Mouse (Mus musculus) hindbrain, embryonic 16.5 days (tissue): ENCODE data around the gene Nrros. TPM values are rescaled to one million over a fixed set of nuclear protein-coding genes. Genes with fewer than 3 reads are reported as not detected.
"Not testable (repeated sequence)": the region's sequence is repeated elsewhere in the genome, so short reads cannot be mapped to it uniquely, and the experiment has no call there.

ENCODE experiments used
- ATAC-seq: fragments of 200-750 bp; cut with Nextera tagmentation; 2 replicates; pipeline ENCODE4 v1.8.0; 2017; ENCODE audit warnings: moderate TSS enrichment, moderate library complexity
- H3K27ac ChIP-seq: fragments of 300-500 bp; sonication (generic); 2 replicates; pipeline ENCODE4 v1.5.1; 2014; ENCODE audit warnings: low read depth, mild to moderate bottlenecking, control low read depth, low read length, moderate library complexity
- H3K27me3 ChIP-seq: fragments of 300-500 bp; sonication (generic); replicated peaks from 2 replicates; pipeline ENCODE4 v1.6.1; 2014; ENCODE audit warnings: low read length; ENCODE audit not compliant: control insufficient read depth, insufficient read depth
- H3K36me3 ChIP-seq: fragments of 300-500 bp; sonication (generic); 2 replicates; pipeline ENCODE4 v1.6.1; 2014; ENCODE audit warnings: mild to moderate bottlenecking, low read length, moderate library complexity, mixed read lengths; ENCODE audit not compliant: control insufficient read depth, insufficient read depth
- H3K4me1 ChIP-seq: fragments of 300-500 bp; sonication (generic); 2 replicates; pipeline ENCODE4 v1.6.1; 2014; ENCODE audit warnings: low read depth, low read length; ENCODE audit not compliant: control insufficient read depth, insufficient read depth
- H3K4me2 ChIP-seq: fragments of 300-500 bp; sonication (generic); 2 replicates; pipeline ENCODE4 v1.6.1; 2014; ENCODE audit warnings: mild to moderate bottlenecking, low read length, control low read depth, moderate library complexity
- H3K4me3 ChIP-seq: fragments of 300-500 bp; sonication (generic); 2 replicates; pipeline ENCODE4 v1.5.1; 2014; ENCODE audit warnings: mild to moderate bottlenecking, low read length, control low read depth, moderate library complexity
- H3K9ac ChIP-seq: fragments of 300-500 bp; sonication (generic); 2 replicates; pipeline ENCODE4 v1.6.1; 2014; ENCODE audit warnings: low read depth, mild to moderate bottlenecking, control low read depth, low read length, moderate library complexity
- H3K9me3 ChIP-seq: fragments of 300-500 bp; sonication (generic); 2 replicates; pipeline ENCODE4 v1.6.1; 2014; ENCODE audit warnings: mild to moderate bottlenecking, low read length, moderate library complexity; ENCODE audit not compliant: control insufficient read depth
- WGBS: fragments of 180-500 bp; shearing (Covaris S2); extraction: QIAGEN DNeasy Blood & Tissue Kit; methylation state at CpG from one replicate; pipeline ENCODE4 v1.1.7; 2014; 5-methylcytosine and 5-hydroxymethylcytosine counted together
- polyA plus RNA-seq: library from polyadenylated mRNA; unstranded; fragments of >200 nt; fragmentation: Nextera tagmentation; extraction: Ambion mirVana; gene quantifications from 2 replicates; pipeline ENCODE4 v1.2.1, GENCODE M21; 2015

The Nrros gene
- polyA plus RNA-seq, 1 experiment from 2014 or later: 7.7 TPM

- Histone ChIP-seq H3K9me3 (no peaks in the 10 kb centered on the region), H3K4me1 (peaks cover 11% of the 10 kb centered on the region), H3K4me3 (peak overlapping the region; percentile 91), H3K4me2 (peak overlapping the region; percentile 86), H3K27me3 (no peaks in the 10 kb centered on the region), H3K9ac (peak overlapping the region; percentile 88), H3K36me3 (peaks cover 8% of the 10 kb centered on the region), H3K27ac (peak overlapping the region; percentile 83)
- peak; percentile 76 for ATAC-seq
- under 1% methylated on average over 36 of the region's 39 CpGs for WGBS
Observed at GRCm38 (mm10) chr16:32098897-32099637, 66.3 kb downstream of the Nrros start.

GRCm38 (mm10) chr16:32097757-32098156, 67.6 kb downstream of the Nrros start:
- 93% methylated on average over 2 of the region's 2 CpGs for WGBS
- not testable (repeated sequence) for H3K27me3 ChIP-seq, H3K9me3 ChIP-seq, H3K9ac ChIP-seq, H3K36me3 ChIP-seq, H3K4me3 ChIP-seq, ATAC-seq, H3K4me2 ChIP-seq, H3K27ac ChIP-seq
- peaks cover 11% of the 10 kb centered on the region for H3K4me1 ChIP-seq

Other genes starting within 250 kb of the Nrros start
- gene Pigz, start 231.7 kb downstream of the Nrros start, polyA plus RNA-seq: 4.1 and 5.2 TPM in 2 replicates
- 128 and 132 TPM in 2 replicates for gene 0610012G03Rik, start 217.1 kb downstream of the Nrros start, polyA plus RNA-seq
- 91.7 and 95.0 TPM in 2 replicates for gene Ncbp2, start 217.1 kb downstream of the Nrros start, polyA plus RNA-seq
- 13.1 and 16.2 TPM in 2 replicates for gene Senp5, start 162.3 kb downstream of the Nrros start, polyA plus RNA-seq
- gene Pak2, start 86.3 kb downstream of the Nrros start, polyA plus RNA-seq: 24.9 and 29.9 TPM in 2 replicates
- 94.0 and 94.8 TPM in 2 replicates for gene Pigx, start 65.9 kb downstream of the Nrros start, polyA plus RNA-seq
- gene Cep19, start 65.8 kb downstream of the Nrros start, polyA plus RNA-seq: 48.0 and 51.0 TPM in 2 replicates
- not detected in 2 replicates for gene Bex6, start 14.2 kb upstream of the Nrros start, polyA plus RNA-seq
- gene Fbxo45, start 81.6 kb upstream of the Nrros start, polyA plus RNA-seq: 5.6 and 6.0 TPM in 2 replicates
- 14.2 and 15.8 TPM in 2 replicates for gene Wdr53, start 81.6 kb upstream of the Nrros start, polyA plus RNA-seq
- gene Smco1, start 105.9 kb upstream of the Nrros start, polyA plus RNA-seq: not detected in 2 replicates
- 23.4 and 23.8 TPM in 2 replicates for gene Rnf168, start 111.9 kb upstream of the Nrros start, polyA plus RNA-seq
- 17.9 and 18.3 TPM in 2 replicates for gene Ubxn7, start 166.7 kb upstream of the Nrros start, polyA plus RNA-seq
- gene Tm4sf19, start 234.9 kb upstream of the Nrros start, polyA plus RNA-seq: not detected in 2 replicates